In genomic region chrX:57166549-57166948, GRCm38 (mm10) we compare ENCODE assay signal across 11 mouse cellular contexts. TPM values are rescaled to one million over a fixed set of nuclear protein-coding genes. Genes with fewer than 3 reads are reported as not detected.
DNase-seq lines count a peak whose midpoint lies in the region; ATAC-seq lines count a peak whose summit lies in the region.
"Had no signal": no experiment of that assay in that cellular context is flagged by ENCODE, and none has a peak within 500 bp of the region (broad histone marks: within the 10 kb centered on the region; RNA-seq: fewer than 3 reads in every experiment).

No protein-coding gene starts in this region.

- DNase-seq in layer of hippocampus, adult 11-12 months (ENCODE audit: low spot score), result peak; percentile 7
- DNase-seq in layer of hippocampus, postnatal 25 days (ENCODE audit: extremely low spot score in 1 of 2, low spot score in 1 of 2), result no peak
- peak; percentile 30 for DNase-seq in A20 (ENCODE audit: low read depth, low spot score)
- DNase-seq in Muller cell, postnatal 12 days (ENCODE audit: inconsistent ontology term), result peak; percentile 0
- DNase-seq in kidney, postnatal 4 days, result no peak
- DNase-seq in embryo, embryonic 9.5 days (ENCODE audit: extremely low spot score), result no peak
- DNase-seq: heart, postnatal 36 days; kidney, adult 2 months had no signal

- peak; percentile 52; the same call in 1 of the 2 replicates for ATAC-seq in megakaryocyte progenitor cell, adult 5-6 weeks (replicated peaks; ENCODE audit: poor library complexity)
- ATAC-seq: liver, embryonic 12.5 days had no signal

RNA-seq across cellular contexts. Expression of gene Cd40lg, which starts 45.4 kb away (rescaled TPM):
- total RNA-seq in layer of hippocampus, postnatal 25 days (2021), result not detected
- total RNA-seq in megakaryocyte progenitor cell, adult 5-6 weeks (2015), result not detected in 2 replicates
- not detected in 2 replicates for total RNA-seq in megakaryocyte progenitor cell, adult 5-6 weeks (2017)
- total RNA-seq: heart, postnatal 36 days; megakaryocyte-erythroid progenitor cell, adult 5-6 weeks had no signal

Comparison
In these comparisons a context has a peak if more than half of its experiments do, and no peak if none do; other contexts are left out.
1. DNase-seq: peak in layer of hippocampus, adult 11-12 months (single experiment), A20 (single experiment) and Muller cell, postnatal 12 days (single experiment); none in layer of hippocampus, postnatal 25 days (0 of 2), kidney, postnatal 4 days (0 of 2) and embryo, embryonic 9.5 days (single experiment).